In genomic region chr11:22998308-22998707, GRCm38 (mm10) we compare ENCODE assay signal across 30 mouse cellular contexts. TPM values are rescaled to one million over a fixed set of nuclear protein-coding genes. Genes with fewer than 3 reads are reported as not detected.
DNase-seq lines count a peak whose midpoint lies in the region; ATAC-seq lines count a peak whose summit lies in the region.
"Had no signal": no experiment of that assay in that cellular context is flagged by ENCODE, and none has a peak within 500 bp of the region (broad histone marks: within the 10 kb centered on the region; RNA-seq: fewer than 3 reads in every experiment).

No protein-coding gene starts in this region.

- WGBS in midbrain, embryonic 11.5 days, result 73% methylated on average over 1 of the region's 1 CpGs
- 88% methylated on average over 1 of the region's 1 CpGs for WGBS in midbrain, embryonic 16.5 days
- WGBS in liver, embryonic 15.5 days (ENCODE audit: insufficient replicate concordance), result 35% methylated on average over 1 of the region's 1 CpGs

- no peak overlapping the region for H3K9ac ChIP-seq in midbrain, embryonic 11.5 days (ENCODE audit: low read length)
- no peak overlapping the region for H3K9ac ChIP-seq in midbrain, embryonic 16.5 days (ENCODE audit: low read depth, low read length)
- H3K9ac ChIP-seq in liver, embryonic 15.5 days, result no peak overlapping the region
- H3K9ac ChIP-seq: hindbrain, embryonic 14.5 days; kidney, embryonic 15.5 days; limb, embryonic 13.5 days; neural tube, embryonic 12.5 days had no signal

- H3K27ac ChIP-seq in midbrain, embryonic 11.5 days (ENCODE audit: low read depth, low read length), result no peak overlapping the region
- no peak overlapping the region for H3K27ac ChIP-seq in midbrain, embryonic 16.5 days (ENCODE audit: low read length)
- H3K27ac ChIP-seq in liver, embryonic 15.5 days (replicated peaks), result peak overlapping the region; percentile 68
- H3K27ac ChIP-seq: hindbrain, embryonic 14.5 days; kidney, embryonic 15.5 days; left cerebral cortex, adult 2 months; limb, embryonic 13.5 days; macrophage; midbrain, embryonic 10.5 days; neural tube, embryonic 12.5 days had no signal

- H3K27me3 ChIP-seq in midbrain, embryonic 11.5 days (ENCODE audit: control insufficient read depth, insufficient read depth, low read length), result no peaks in the 10 kb centered on the region
- no peaks in the 10 kb centered on the region for H3K27me3 ChIP-seq in midbrain, embryonic 16.5 days (ENCODE audit: control insufficient read depth, insufficient read depth, low read depth, low read length)
- no peaks in the 10 kb centered on the region for H3K27me3 ChIP-seq in liver, embryonic 15.5 days
- H3K27me3 ChIP-seq: kidney, embryonic 15.5 days; limb, embryonic 13.5 days; neural tube, embryonic 12.5 days had no signal

- DNase-seq in midbrain, embryonic 11.5 days (ENCODE audit: low spot score, missing footprints), result peak; percentile 87
- DNase-seq in liver, result peak; percentile 13
- DNase-seq in testis, postnatal 14 days (ENCODE audit: low spot score), result no peak
- no peak for DNase-seq in cerebellum, adult 11 months
- DNase-seq in layer of hippocampus, postnatal 14 days (ENCODE audit: low spot score in 2 of 2), result no peak
- DNase-seq: adrenal gland, postnatal 14 days; cerebellum, adult 18-20 months; cerebellum, postnatal 14 days; gastrocnemius, postnatal 25 days; heart, adult 11 months; heart, postnatal 4 days; kidney, postnatal 25 days; lung, adult 2 months; lung, postnatal 10 days; thymus, postnatal 4 days had no signal

- H3K4me3 ChIP-seq in midbrain, embryonic 11.5 days (ENCODE audit: low read depth, low read length), result no peak overlapping the region
- H3K4me3 ChIP-seq in midbrain, embryonic 16.5 days (ENCODE audit: low read depth, low read length), result no peak overlapping the region
- H3K4me3 ChIP-seq in liver, embryonic 15.5 days (replicated peaks), result no peak overlapping the region
- H3K4me3 ChIP-seq: kidney, embryonic 15.5 days; left cerebral cortex, adult 2 months; limb, embryonic 13.5 days; midbrain, embryonic 10.5 days; myocyte; neural tube, embryonic 12.5 days had no signal

- no peak for ATAC-seq in midbrain, embryonic 11.5 days (ENCODE audit: low FRiP score)
- no peak for ATAC-seq in midbrain, embryonic 16.5 days
- peak; percentile 94 for ATAC-seq in liver, embryonic 15.5 days (ENCODE audit: insufficient read depth)
- ATAC-seq: forebrain, embryonic 14.5 days; intestine, postnatal 0 days had no signal

- H3K36me3 ChIP-seq in midbrain, embryonic 11.5 days (ENCODE audit: control insufficient read depth, insufficient read depth, low read length), result peaks cover 39% of the 10 kb centered on the region
- H3K36me3 ChIP-seq in midbrain, embryonic 16.5 days (ENCODE audit: control insufficient read depth, insufficient read depth, low read length), result peaks cover 54% of the 10 kb centered on the region
- peaks cover 80% of the 10 kb centered on the region for H3K36me3 ChIP-seq in liver, embryonic 15.5 days (replicated peaks)

- no peaks in the 10 kb centered on the region for H3K4me1 ChIP-seq in midbrain, embryonic 11.5 days (ENCODE audit: control insufficient read depth, insufficient read depth, low read length)
- no peaks in the 10 kb centered on the region for H3K4me1 ChIP-seq in midbrain, embryonic 16.5 days (ENCODE audit: control insufficient read depth, insufficient read depth, low read length)
- H3K4me1 ChIP-seq in liver, embryonic 15.5 days (replicated peaks), result peaks cover 24% of the 10 kb centered on the region
- H3K4me1 ChIP-seq: kidney, embryonic 15.5 days; limb, embryonic 13.5 days; midbrain, embryonic 10.5 days; neural tube, embryonic 12.5 days had no signal

- H3K4me2 ChIP-seq in midbrain, embryonic 11.5 days, result no peak overlapping the region
- H3K4me2 ChIP-seq in midbrain, embryonic 16.5 days (ENCODE audit: low read length), result no peak overlapping the region
- H3K4me2 ChIP-seq in liver, embryonic 15.5 days, result peak overlapping the region; percentile 52
- H3K4me2 ChIP-seq: heart, embryonic 11.5 days; hindbrain, embryonic 14.5 days; kidney, embryonic 15.5 days; limb, embryonic 13.5 days; neural tube, embryonic 12.5 days had no signal

- H3K9me3 ChIP-seq in midbrain, embryonic 11.5 days (ENCODE audit: control insufficient read depth, low read length), result no peaks in the 10 kb centered on the region
- H3K9me3 ChIP-seq in midbrain, embryonic 16.5 days (replicated peaks; ENCODE audit: control insufficient read depth, low read length, poor library complexity, severe bottlenecking), result no peaks in the 10 kb centered on the region
- H3K9me3 ChIP-seq in liver, embryonic 15.5 days (replicated peaks), result no peaks in the 10 kb centered on the region
- H3K9me3 ChIP-seq: G1E; kidney, embryonic 15.5 days; limb, embryonic 13.5 days; midbrain, embryonic 10.5 days; neural tube, embryonic 12.5 days had no signal

RNA-seq across cellular contexts. Expression of gene Cct4, which starts 8.0 kb away (rescaled TPM):
- 448 and 476 TPM in 2 replicates for polyA plus RNA-seq in midbrain, embryonic 11.5 days (2014; fragmentation: Nextera tagmentation; extraction: Ambion mirVana)
- polyA plus RNA-seq in midbrain, embryonic 16.5 days (2015; fragmentation: Nextera tagmentation; extraction: Ambion mirVana), result 276 and 291 TPM in 2 replicates
- 114 and 123 TPM in 2 replicates for polyA plus RNA-seq in liver, embryonic 15.5 days (2015; fragmentation: Nextera tagmentation; extraction: Ambion mirVana)
- 100 to 1,000 TPM; 101 to 103 TPM for total RNA-seq in layer of hippocampus, postnatal 14 days (2021)

RNA-seq across cellular contexts. Expression of gene Fam161a, which starts 9.0 kb away (rescaled TPM):
- 3.8 and 4.0 TPM in 2 replicates for polyA plus RNA-seq in midbrain, embryonic 11.5 days (2014; fragmentation: Nextera tagmentation; extraction: Ambion mirVana)
- 5.4 and 6.7 TPM in 2 replicates for polyA plus RNA-seq in midbrain, embryonic 16.5 days (2015; fragmentation: Nextera tagmentation; extraction: Ambion mirVana)
- 0.59 and 1.4 TPM in 2 replicates for polyA plus RNA-seq in liver, embryonic 15.5 days (2015; fragmentation: Nextera tagmentation; extraction: Ambion mirVana)
- total RNA-seq in layer of hippocampus, postnatal 14 days (2021), result 1 to 10 TPM; 3.8 to 6.9 TPM

RNA-seq across cellular contexts. Expression of gene Commd1, which starts 16.1 kb away (rescaled TPM):
- polyA plus RNA-seq in midbrain, embryonic 11.5 days (2014; fragmentation: Nextera tagmentation; extraction: Ambion mirVana), result 432 and 437 TPM in 2 replicates
- polyA plus RNA-seq in midbrain, embryonic 16.5 days (2015; fragmentation: Nextera tagmentation; extraction: Ambion mirVana), result 248 and 268 TPM in 2 replicates
- 153 and 167 TPM in 2 replicates for polyA plus RNA-seq in liver, embryonic 15.5 days (2015; fragmentation: Nextera tagmentation; extraction: Ambion mirVana)
- total RNA-seq in layer of hippocampus, postnatal 14 days (2021), result 10 to 100 TPM; 54.8 to 61.3 TPM

RNA-seq across cellular contexts. Expression of gene Gm28048, which starts 16.4 kb away (rescaled TPM):
- polyA plus RNA-seq in midbrain, embryonic 11.5 days (2014; fragmentation: Nextera tagmentation; extraction: Ambion mirVana), result 5.2 and 5.6 TPM in 2 replicates
- 2.9 and 5.7 TPM in 2 replicates for polyA plus RNA-seq in midbrain, embryonic 16.5 days (2015; fragmentation: Nextera tagmentation; extraction: Ambion mirVana)
- 8.9 and 9.2 TPM in 2 replicates for polyA plus RNA-seq in liver, embryonic 15.5 days (2015; fragmentation: Nextera tagmentation; extraction: Ambion mirVana)
- total RNA-seq in layer of hippocampus, postnatal 14 days (2021), result 1 to 10 TPM; 8.5 to 9.1 TPM
- total RNA-seq: midbrain, postnatal 0 days had no signal
- polyA plus RNA-seq: G1E; lung, adult 2 months had no signal

RNA-seq across cellular contexts. Expression of gene Zrsr1, which starts 26.5 kb away (rescaled TPM):
- 4.3 and 5.3 TPM in 2 replicates for polyA plus RNA-seq in midbrain, embryonic 11.5 days (2014; fragmentation: Nextera tagmentation; extraction: Ambion mirVana)
- polyA plus RNA-seq in midbrain, embryonic 16.5 days (2015; fragmentation: Nextera tagmentation; extraction: Ambion mirVana), result 6.1 and 7.1 TPM in 2 replicates
- 1.9 and 2.6 TPM in 2 replicates for polyA plus RNA-seq in liver, embryonic 15.5 days (2015; fragmentation: Nextera tagmentation; extraction: Ambion mirVana)
- total RNA-seq in layer of hippocampus, postnatal 14 days (2021), result 10 to 100 TPM; 50.8 to 57.3 TPM

Comparison
In these comparisons a context has a peak if more than half of its experiments do, and no peak if none do; other contexts are left out.
1. DNase-seq: peak in midbrain, embryonic 11.5 days (single experiment) and liver (single experiment); none in testis, postnatal 14 days (single experiment), cerebellum, adult 11 months (single experiment) and layer of hippocampus, postnatal 14 days (0 of 2).